Mouse (Mus musculus) liver, adult 2 months (tissue): ENCODE measurements around the gene Gpc6. TPM values are rescaled to one million over a fixed set of nuclear protein-coding genes. Genes with fewer than 3 reads are reported as not detected.

Source experiments
- DNase-seq: peaks from one replicate; pipeline ENCODE4 v3.0.0-alpha.2; 2011; ENCODE audit warnings: low read depth, low spot score; ENCODE audit errors: extremely low read depth
- H3K27ac ChIP-seq: fragments of 200-500 bp; replicated peaks from 2 replicates; pipeline ENCODE4 v1.5.1; 2012; ENCODE audit warnings: low read depth, mild to moderate bottlenecking, control low read depth, inconsistent platforms, low read length; ENCODE audit not compliant: insufficient read depth
- H3K27me3 ChIP-seq: fragments of 200-500 bp; 2 replicates; pipeline ENCODE4 v1.6.1; 2012; ENCODE audit warnings: mild to moderate bottlenecking, moderate library complexity, low read length, inconsistent platforms; ENCODE audit not compliant: control insufficient read depth, insufficient read depth
- H3K36me3 ChIP-seq: fragments of 200-500 bp; 2 replicates; pipeline ENCODE4 v1.6.1; 2012; ENCODE audit warnings: low read length, inconsistent platforms; ENCODE audit not compliant: control insufficient read depth, insufficient read depth
- H3K4me1 ChIP-seq: fragments of 200-500 bp; 2 replicates; pipeline ENCODE4 v1.6.1; 2011; ENCODE audit warnings: low read length; ENCODE audit not compliant: control insufficient read depth, insufficient read depth
- H3K4me3 ChIP-seq: fragments of 200-500 bp; 2 replicates; pipeline ENCODE4 v1.5.1; 2011; ENCODE audit warnings: low read depth, mild to moderate bottlenecking, control low read depth, low read length, moderate library complexity; ENCODE audit not compliant: insufficient read depth
- H3K79me2 ChIP-seq: fragments of 200-500 bp; 2 replicates; pipeline ENCODE4 v1.6.1; 2012; ENCODE audit warnings: inconsistent platforms, mild to moderate bottlenecking, low read length, moderate library complexity; ENCODE audit not compliant: control insufficient read depth, insufficient read depth
- H3K9ac ChIP-seq: fragments of 200-500 bp; 2 replicates; pipeline ENCODE4 v1.6.1; 2012; ENCODE audit warnings: low read depth, mild to moderate bottlenecking, control low read depth, inconsistent platforms, low read length
- CTCF ChIP-seq: fragments of 200-500 bp; IDR thresholded peaks from 2 replicates; pipeline ENCODE4 v1.5.1; 2011; ENCODE audit warnings: low read depth, low read length, control low read depth
- POLR2A ChIP-seq: fragments of 200-500 bp; IDR thresholded peaks from 2 replicates; pipeline ENCODE4 v1.6.1; 2011; ENCODE audit warnings: low read length, control low read depth; ENCODE audit not compliant: insufficient read depth; ENCODE audit errors: extremely low read depth
- WGBS: fragments of 180-500 bp; shearing (Covaris S2); methylation state at CpG from one replicate; pipeline ENCODE4 v1.1.7; 2018; 5-methylcytosine and 5-hydroxymethylcytosine counted together
- polyA plus RNA-seq: library from polyadenylated mRNA; depleted of rRNA; stranded (reverse); fragments of >200 nt; gene quantifications from 2 replicates; pipeline ENCODE4 v1.2.3, GENCODE M21; 2012
- total RNA-seq: library from RNA; depleted of rRNA; stranded (reverse); fragments of >200 nt; gene quantifications from 2 replicates; pipeline ENCODE4 v1.2.3, GENCODE M21; 2014

Gpc6 gene
- total and polyA plus RNA-seq, 2 experiments = 0.88 to 2.6 TPM

- DNase-seq = peak; percentile 62
- H3K4me1 ChIP-seq = no peaks in the 10 kb centered on the region
- no peak overlapping the region for H3K27ac ChIP-seq
- WGBS = 37% methylated on average over 2 of the region's 2 CpGs
- no peak overlapping the region for H3K9ac ChIP-seq
- H3K79me2 ChIP-seq = no peaks in the 10 kb centered on the region
- H3K36me3 ChIP-seq = no peaks in the 10 kb centered on the region
- no peaks in the 10 kb centered on the region for H3K27me3 ChIP-seq
- H3K4me3 ChIP-seq = no peak overlapping the region
- TF ChIP-seq CTCF (no peak), POLR2A (no peak)
These were observed 399.1 kb downstream of the Gpc6 start for GRCm38 (mm10) chr14:117324214-117324613.

GRCm38 (mm10) chr14:117332256-117332655 is 407.1 kb downstream of the Gpc6 start:
- 95% methylated on average over 1 of the region's 1 CpGs for WGBS
- DNase-seq = no peak
- Histone ChIP-seq H3K4me1 (no peaks in the 10 kb centered on the region), H3K27ac (no peak overlapping the region), H3K36me3 (no peaks in the 10 kb centered on the region), H3K27me3 (no peaks in the 10 kb centered on the region), H3K9ac (no peak overlapping the region), H3K4me3 (no peak overlapping the region), H3K79me2 (no peaks in the 10 kb centered on the region)
- TF ChIP-seq CTCF (no peak), POLR2A (no peak)

GRCm38 (mm10) chr14:117337271-117337670 is 412.2 kb downstream of the Gpc6 start:
- Histone ChIP-seq H3K27ac (no peak overlapping the region), H3K9ac (no peak overlapping the region), H3K36me3 (no peaks in the 10 kb centered on the region), H3K4me3 (no peak overlapping the region), H3K79me2 (no peaks in the 10 kb centered on the region), H3K27me3 (no peaks in the 10 kb centered on the region), H3K4me1 (no peaks in the 10 kb centered on the region)
- no peak for DNase-seq
- TF ChIP-seq POLR2A (no peak), CTCF (no peak)
- 84% methylated on average over 1 of the region's 1 CpGs for WGBS

- H3K9ac ChIP-seq = no peak overlapping the region
- 91% methylated on average over 4 of the region's 4 CpGs for WGBS
- H3K4me3 ChIP-seq = no peak overlapping the region
- H3K36me3 ChIP-seq = no peaks in the 10 kb centered on the region
- H3K27me3 ChIP-seq = no peaks in the 10 kb centered on the region
- no peaks in the 10 kb centered on the region for H3K4me1 ChIP-seq
- TF ChIP-seq POLR2A (no peak), CTCF (no peak)
- H3K79me2 ChIP-seq = no peaks in the 10 kb centered on the region
- no peak for DNase-seq
- no peak overlapping the region for H3K27ac ChIP-seq
These were observed 415.4 kb downstream of the Gpc6 start for GRCm38 (mm10) chr14:117340549-117340948.

- WGBS = 87% methylated on average over 6 of the region's 6 CpGs
- H3K36me3 ChIP-seq = no peaks in the 10 kb centered on the region
- TF ChIP-seq CTCF = no peak
- TF ChIP-seq POLR2A = no peak
- H3K79me2 ChIP-seq = no peaks in the 10 kb centered on the region
- H3K4me1 ChIP-seq = no peaks in the 10 kb centered on the region
- no peak for DNase-seq
- H3K27me3 ChIP-seq = no peaks in the 10 kb centered on the region
- no peak overlapping the region for H3K27ac ChIP-seq
- no peak overlapping the region for H3K4me3 ChIP-seq
- no peak overlapping the region for H3K9ac ChIP-seq
These were observed 419.4 kb downstream of the Gpc6 start for GRCm38 (mm10) chr14:117344505-117344904.

GRCm38 (mm10) chr14:117346372-117346885 is 421.3 kb downstream of the Gpc6 start:
- H3K36me3 ChIP-seq = no peaks in the 10 kb centered on the region
- no peaks in the 10 kb centered on the region for H3K4me1 ChIP-seq
- WGBS = 90% methylated on average over 6 of the region's 6 CpGs
- no peak overlapping the region for H3K9ac ChIP-seq
- no peak for DNase-seq
- H3K27me3 ChIP-seq = no peaks in the 10 kb centered on the region
- H3K27ac ChIP-seq = no peak overlapping the region
- no peak overlapping the region for H3K4me3 ChIP-seq
- TF ChIP-seq CTCF = no peak
- TF ChIP-seq POLR2A = no peak
- H3K79me2 ChIP-seq = no peaks in the 10 kb centered on the region
